Mouse (Mus musculus) frontal cortex, postnatal 10 days (tissue): ENCODE measurements around the gene Sox15.

Source experiments
- DNase-seq, 2 experiments: peaks; one replicate each; pipeline ENCODE4 v3.0.0; 2022; ENCODE audit warnings: low spot score in 2 of 2, mixed read lengths in 1 of 2

The Sox15 gene

DNA sequence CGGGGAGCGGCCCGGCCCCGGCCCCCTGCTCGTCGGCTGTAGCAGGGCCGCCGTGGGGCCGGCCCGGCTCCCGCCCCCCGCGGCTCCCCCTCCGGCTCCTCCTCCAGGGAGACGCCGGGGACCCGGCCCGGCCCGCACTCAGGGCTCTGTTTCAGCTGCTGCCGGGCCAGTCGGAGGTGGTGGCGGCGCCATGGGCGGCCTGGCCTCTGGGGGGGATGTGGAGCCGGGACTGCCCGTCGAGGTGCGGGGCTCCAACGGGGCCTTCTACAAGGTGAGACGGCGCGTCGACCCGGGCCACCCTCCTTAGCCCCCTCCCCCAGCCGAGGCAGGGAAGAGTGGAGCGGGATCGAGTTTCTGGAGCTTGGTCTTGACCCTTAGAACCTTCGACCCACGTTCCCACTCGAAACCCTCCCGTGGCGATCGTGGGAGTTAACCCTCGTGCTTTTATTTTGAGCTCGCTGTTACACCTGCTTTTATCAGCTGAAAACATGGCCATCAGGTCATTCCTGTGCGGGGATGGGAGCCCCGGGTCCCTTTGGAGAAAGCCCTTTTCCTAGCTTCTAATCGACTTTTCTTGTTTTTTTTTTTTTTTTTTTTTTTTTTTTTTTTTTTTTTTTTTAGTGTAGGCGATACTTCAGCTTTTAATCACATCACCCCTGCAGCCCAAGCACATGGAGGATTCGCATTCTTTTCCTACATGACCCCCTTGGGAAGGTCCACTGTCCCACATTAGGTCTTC lies 21.8 kb upstream of the Sox15 start:
- DNase-seq = peak in 1 of 2 experiments; percentile 57

DNA sequence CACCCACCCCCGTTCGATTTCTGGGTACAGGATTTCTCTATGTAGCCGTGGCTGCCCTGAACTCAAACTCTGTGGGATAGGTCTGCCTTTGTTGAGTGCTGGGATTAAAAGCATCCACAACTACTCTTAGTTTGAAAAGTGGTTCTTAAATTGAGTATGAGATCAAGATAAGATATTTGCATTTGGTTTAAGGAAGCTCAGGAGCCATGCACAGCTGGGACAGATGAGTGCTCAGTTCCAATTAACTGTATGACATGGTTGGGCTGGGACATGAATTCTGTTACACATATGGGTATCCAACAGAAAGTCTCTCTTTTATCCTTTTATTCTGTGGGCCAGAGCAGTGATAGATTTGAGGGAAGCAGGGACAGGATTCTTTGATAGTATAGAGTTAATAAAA lies 19.6 kb upstream of the Sox15 start:
- DNase-seq = no peak

DNA sequence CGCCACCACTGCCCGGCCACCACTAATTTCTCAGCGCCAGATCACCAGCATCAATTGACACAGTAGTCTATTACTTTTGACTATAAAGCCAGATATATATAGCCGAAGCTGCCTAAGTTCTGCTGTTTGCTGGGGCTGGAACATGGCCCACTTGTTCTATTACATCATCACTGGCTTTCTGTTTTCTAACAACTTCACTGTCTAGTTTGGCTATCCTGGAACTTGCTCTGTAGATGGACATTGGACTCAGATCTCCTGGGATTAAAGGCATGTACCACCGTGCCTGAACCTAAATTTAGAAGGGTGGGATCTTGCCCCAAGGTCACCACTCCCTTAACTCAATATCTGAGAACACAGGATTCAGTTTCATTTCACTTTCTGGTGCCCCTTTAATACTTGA lies 9.3 kb upstream of the Sox15 start:
- DNase-seq = no peak

DNA sequence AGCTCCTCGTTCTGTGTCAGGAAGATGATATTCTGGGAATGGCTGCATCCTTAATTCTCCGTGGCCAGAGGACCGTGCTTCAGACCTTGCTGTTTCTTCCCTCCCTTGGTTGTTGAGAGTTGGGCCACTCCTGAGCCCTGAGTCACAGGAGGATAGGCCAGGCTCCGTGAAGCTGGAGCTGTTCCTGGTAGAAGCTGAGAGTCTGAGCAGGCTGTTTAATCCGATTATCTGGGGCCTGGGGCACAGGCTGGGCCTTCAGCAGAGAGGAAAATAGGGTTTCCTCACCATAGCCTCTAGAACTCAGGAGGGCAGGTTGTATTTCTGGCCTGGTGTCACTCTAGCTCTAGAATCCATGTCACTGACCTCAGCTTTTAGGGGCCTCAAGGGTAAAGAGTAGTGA lies 1.7 kb upstream of the Sox15 start:
- no peak for DNase-seq

DNA sequence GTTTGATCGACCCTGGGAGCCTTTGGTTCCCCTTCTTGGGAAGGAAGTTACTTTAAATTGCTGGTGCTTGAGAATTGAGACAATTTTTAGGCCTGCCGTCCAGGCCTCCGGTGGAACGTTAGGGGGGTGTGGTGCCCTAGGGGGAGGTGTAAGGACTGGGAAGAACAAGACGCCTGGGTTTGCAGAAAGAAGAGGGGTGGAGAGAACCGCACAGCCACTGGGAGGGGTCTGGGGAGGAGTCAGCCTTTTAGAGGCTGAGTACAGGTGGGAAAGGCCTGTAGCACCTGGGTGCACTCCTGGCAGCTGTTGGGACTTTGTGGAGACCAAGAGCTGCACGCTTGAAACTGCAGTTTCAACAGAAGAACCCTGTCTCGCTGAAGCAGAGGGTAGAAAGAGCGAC lies 354 bp upstream of the Sox15 start:
- DNase-seq = no peak

DNA sequence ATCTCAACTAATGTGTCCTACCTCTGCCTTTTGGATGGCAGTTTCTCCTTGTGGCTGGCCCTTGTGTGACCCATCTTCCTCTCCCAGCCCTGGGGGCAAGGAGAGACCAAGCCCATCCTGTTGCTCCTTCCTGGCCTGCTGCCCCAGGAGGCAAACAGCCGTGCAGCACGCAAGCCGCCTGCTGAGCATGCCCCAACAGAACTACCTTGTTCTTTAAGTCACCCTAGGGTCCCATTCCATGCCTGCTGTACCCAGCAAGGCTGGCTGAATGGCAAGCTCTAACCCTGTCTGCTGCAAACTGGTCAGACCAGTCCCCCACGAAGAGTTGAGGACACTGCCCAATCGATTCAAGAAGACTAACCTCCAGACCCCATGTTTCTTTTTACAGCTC lies 946 bp downstream of the Sox15 start:
- DNase-seq = no peak

DNA sequence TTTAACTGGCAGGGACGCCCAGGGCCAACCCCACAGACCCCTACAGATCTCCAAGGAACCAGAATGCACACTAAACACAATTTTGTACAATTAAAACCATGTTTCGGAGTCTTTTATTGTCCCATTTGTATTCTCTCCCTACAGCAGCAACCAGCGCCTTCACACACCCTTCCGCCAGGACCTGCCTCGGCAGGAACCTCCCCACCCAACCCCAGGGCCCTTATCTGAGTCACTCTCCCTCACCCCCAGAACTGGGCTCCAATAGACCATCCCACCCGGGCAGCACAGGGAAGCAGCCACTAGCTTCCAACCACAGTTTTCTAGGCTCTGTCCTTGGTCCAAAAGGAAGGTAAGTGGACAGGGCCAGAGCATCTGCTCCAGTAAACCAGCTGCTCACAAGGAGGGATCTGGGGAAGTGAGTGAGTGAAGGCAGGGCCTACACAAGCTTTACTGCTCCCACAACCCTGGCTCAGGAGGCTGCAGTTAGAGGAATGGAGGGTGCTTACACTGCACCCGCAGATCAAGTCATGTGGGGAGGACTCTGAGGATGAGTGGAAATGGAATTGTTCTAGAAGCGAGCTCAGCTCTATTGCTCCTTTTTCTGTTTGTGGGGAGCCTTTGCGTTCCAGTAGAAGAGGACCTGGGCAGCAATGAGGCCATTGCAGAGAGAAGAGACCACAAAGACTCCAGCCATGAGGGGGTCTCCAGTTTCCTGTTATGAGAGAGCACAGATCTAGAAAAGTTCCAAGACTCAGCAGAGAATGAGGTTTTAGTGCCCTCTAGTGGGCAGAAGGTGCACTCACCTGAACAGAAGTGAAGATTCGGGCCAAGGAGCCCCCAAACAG lies 1.7 kb downstream of the Sox15 start:
- no peak for DNase-seq

DNA sequence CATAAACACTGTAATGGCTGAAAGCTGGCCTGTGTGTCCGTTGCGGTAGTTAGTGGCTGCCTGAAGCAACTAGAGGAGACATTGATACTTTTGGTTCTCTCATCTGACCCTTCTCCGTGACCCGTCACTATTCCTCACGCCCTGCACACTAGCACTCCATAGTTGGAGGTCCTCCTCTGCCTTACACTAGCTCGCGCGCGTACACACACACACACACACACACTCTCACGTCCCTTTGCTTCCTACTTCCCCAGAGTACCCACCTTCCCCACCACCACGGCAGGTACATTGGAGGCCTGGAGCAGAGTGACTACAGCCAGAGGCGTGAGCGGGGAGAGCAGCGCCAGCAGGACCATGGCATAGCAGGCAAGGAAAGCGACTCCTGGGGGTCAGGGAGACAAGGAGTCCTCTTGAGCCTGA lies 2.4 kb downstream of the Sox15 start:
- no peak for DNase-seq

DNA sequence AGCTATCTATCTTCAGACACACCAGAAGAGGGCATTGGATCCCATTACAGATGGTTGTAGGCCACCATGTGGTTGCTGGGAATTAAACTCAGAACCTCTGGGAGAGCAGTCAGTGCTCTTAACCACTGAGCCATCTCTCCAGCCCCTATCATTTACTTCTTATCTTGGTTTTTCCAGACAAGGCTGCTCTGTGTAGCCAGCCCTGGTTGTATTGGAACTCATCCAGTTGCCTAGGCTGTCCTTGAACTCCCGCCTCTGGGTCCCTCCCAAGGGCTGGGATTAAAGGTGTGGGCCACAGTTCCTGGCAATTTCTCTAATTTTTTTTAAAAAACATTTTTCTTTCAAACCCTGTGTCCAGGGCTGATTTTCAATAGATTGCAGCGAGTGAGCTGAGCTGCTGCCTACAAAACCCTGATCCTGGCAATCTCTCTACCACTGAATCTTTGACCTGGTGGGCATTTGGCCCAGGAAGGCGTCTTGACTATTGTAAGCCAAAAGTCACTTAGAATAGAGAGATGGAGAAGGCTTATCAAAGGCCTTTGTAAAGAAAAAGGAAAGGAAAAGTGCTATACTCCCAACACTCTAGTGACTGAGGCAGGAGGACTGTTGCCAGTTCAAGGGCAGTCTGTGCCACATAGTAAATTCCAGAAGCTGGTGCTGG lies 6.2 kb downstream of the Sox15 start:
- no peak for DNase-seq

DNA sequence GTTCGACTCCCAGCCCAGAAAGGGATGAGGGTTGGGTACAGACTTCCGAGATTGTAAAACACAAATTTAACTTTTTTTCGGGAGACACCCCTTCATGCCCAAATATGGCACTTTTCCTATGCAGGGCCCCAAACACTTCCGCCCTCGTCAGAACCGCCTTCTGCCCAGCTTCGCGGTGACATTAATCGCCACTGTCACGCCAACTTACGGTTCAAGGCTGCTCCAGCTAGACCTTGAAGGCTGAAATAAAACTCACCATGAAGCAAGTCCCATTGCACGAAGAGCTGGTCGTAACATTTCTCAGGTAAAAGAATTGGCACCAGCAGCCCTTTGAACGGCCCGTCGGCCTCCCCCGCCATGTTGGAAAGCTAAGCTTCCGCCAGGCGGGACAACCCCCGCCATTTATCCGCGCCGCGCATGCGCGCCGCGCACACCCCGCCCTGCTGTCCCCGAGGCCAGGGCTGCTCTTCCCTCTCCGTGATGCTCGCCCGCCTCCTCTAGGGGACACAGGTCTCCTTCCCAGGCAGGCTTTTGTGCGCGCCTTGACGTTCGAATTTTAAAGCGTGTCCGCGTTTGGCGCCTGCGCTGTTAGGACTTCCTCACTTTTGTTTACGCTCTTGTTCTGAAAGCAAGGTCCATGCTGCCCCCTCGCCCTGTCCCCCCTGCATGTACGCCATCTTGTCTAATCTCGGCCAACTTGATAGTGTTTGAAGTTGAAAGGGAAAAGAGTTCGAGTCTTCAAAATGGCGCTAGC lies 7.3 kb downstream of the Sox15 start, which contains the start of gene Mpdu1:
TSS of gene Mpdu1 (minus strand) at position 430 of the 754 bp plus-strand sequence.
- peak; percentile 94 for DNase-seq

DNA sequence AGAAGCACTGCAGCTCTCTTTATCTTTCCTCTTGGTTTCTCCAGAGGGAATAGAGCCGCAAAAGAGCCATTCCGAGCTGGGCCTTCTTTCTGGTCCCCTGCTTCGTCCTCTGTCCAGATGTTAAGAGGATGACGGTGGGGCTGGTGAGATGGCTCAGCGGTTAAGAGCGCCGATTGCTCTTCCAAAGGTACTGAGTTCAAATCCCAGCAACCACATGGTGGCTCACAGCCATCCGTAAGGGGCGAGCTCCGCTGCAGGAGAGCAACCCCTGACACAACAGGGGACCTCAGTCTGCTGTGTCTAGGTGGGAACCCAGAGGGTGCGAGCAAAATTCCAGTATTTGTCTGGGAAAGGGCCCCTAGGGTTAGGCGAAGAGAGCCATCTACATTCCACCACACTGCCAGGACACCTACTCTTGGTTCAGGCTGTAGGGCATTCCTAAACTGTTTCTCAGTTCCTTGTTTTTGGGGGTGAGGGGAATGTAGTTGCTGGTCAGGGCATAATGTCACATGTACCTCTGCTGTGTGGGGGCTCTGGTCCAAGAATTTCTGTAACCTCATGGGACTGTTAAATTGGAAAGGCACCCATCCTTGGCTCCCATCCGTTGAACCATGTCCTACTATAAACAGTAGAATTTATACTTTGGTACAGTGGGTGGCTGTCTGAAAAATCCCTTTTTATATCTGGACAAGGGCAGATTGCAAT lies 8.0 kb downstream of the Sox15 start:
- DNase-seq = no peak

DNA sequence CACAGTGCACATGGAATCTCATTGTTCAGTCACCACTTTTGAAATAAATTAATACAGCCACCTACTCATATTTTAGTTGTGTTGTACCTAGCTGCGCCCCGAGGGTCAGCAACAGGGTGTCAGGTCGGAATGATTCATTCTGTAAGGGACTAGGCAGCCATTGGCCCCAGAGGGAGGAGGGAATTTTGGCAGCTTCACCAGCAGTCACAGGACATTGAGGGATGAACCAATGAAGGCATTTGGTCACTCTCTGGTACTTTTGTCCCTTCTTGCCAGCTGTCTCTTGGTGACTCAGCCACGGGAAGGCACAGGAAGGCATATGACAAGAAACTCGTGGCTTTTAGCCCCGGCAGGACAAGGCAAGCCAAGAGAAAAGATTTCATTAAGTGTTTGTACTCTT lies 8.7 kb downstream of the Sox15 start:
- DNase-seq = no peak

DNA sequence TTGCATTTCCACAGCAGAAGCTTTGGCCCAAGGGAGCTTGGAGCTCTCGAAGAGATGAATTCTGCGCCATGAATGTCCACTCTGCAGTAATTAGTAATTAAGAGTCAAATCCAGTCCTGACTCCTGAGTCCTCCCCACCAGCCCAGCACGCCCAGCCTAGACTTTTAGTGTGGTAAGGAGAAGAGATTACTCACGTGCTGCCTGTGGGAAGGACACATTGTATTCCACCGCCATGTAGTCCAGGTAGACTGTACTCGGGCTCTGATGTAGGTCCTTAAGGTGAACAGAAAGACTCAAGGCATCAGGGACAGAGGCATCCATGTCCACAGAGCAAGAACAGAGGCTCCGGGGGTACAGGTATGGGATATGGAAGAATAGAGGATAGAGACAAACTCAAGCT lies 9.7 kb downstream of the Sox15 start:
- DNase-seq = no peak

DNA sequence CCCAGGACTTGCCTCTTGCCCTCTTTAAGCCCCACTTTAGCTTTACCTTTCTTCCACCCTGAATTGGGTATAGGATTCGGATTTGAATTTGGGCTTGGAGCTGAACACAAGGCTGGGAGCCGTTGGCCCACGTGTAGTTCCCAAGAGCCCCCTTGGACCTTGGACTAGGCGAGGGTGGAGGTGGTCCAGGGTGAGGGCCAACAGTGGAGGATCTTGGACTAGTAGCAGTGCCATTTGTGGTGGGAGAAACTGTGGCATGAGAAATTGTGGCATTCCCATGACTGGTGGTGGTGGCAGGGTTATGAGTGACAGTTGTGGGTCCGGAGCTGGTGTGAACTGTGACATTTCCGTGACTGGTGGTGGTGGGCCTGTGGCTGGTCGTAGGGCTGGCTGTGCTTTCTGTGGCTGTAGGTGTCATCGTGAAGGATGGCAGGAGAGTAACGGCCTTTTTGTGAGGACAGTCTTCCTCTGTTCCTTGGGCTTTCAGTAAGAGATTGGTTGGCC lies 10.4 kb downstream of the Sox15 start:
- DNase-seq = no peak

DNA sequence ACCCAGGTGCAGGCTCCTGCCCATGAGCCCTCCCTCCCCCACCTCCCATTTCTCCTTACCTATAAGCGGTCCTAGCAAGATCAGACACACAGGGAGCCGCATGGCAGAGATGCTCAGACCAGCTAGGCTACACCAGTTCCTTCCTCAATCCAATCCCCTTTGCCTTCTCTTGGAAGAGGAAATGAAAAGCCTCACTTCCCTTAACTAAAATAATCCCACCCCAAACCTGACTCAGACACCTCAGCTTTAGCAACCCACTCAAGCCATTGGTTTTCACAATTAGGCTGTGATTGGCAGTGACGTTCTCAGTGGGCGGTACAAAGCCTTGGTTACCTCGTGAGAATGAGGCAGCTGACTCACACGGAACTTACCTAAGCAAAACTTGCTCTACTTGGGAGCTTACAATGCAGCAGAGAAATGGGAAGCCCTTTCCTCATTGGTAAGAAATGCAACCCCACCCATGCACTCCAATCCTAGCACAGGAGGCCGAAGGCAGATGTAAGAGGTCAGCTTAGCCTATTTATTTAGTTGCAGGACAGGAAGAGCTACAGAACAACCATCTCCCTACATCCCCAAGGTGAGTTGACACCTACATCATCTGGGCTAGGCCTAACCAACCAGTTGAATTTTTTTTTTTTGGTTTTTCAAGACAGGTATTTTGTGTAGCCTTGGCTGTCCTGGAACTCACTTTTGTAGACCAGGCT lies 11.0 kb downstream of the Sox15 start, which contains the start of gene Cd68:
TSS of gene Cd68 (minus strand) at position 193 of the 704 bp plus-strand sequence.
- DNase-seq = peak in 1 of 2 experiments; percentile 74

DNA sequence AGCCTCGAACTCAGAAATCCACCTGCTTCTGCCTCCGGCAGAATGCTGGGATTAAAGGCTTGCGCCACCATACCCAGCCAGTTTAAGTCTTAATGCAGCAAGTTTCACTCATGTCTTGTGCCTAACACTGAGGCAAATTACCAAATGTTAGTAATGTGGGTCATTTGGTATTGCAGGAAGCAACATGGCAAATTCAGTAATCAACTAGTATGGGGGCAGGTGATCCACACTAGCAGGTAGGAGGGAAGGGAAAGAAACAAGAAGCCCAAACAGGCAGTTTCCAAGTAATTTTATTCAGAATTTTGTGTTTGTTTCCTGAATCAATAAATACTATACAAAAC lies 11.5 kb downstream of the Sox15 start:
- DNase-seq = no peak

DNA sequence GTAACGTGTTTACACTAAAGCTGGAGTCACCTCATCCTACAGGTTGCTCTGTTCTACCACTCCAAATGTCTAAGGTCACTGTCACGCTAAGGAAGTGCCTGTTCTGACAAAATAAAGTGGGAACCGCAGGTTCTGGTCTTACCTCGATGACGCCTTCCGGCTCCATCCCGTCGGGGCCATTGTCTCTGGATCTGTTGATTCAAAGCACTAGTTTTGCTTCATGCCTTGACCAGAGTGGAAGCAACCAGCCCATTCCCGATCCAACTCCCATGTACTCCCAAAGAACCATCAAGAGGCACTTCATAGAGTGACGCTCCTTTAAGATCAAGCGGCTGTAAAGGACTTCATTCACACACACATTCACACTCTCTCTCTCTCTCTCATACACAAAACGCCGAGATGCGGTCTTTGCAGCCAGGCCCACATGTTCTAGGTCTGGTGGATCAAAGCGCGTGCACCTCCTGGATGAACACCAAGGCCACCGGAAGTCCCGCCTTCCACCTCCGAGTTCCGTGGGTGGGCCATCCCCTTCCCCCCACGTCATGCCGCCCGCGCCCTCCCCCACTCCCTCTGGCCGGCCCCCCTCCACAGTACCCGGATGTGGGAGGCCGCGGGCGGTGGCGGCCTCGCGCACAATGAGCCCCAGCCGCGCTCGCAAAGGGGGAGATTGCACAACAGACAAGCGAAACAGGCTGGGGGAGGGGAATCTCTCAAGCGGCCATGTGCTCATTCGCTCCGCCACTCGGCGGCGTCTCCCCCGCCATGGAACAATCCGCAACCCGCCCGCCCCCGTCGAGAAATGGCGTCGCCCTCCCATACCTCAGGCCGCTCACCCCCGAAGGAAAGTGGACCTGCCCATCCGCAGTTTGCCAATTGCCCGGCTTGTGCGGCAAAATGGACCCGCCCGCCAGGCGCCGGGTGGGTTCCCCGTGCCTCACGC lies 15.9 kb downstream of the Sox15 start:
- peak; percentile 91 to 92 for DNase-seq

DNA sequence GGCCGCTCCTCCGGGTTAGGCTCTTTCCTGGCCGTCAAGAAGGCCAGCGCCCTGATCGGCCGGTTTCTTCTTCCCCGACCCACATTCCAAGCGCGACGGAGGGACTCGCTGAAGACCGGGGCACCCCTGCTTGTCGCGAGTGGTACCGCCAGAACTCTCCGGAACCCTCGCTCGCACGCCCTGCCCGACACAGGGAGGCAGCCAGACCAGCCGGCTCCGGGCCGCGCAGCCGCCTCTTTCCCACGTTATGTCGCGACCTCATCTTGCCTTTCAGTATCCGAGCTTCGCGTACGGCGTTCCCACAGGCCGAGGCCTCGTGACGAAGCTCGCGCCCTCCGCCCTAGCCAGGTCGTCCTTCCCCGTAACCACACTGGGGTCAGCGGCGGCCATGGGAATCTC lies 16.6 kb downstream of the Sox15 start:
- DNase-seq = peak; percentile 55 to 61

DNA sequence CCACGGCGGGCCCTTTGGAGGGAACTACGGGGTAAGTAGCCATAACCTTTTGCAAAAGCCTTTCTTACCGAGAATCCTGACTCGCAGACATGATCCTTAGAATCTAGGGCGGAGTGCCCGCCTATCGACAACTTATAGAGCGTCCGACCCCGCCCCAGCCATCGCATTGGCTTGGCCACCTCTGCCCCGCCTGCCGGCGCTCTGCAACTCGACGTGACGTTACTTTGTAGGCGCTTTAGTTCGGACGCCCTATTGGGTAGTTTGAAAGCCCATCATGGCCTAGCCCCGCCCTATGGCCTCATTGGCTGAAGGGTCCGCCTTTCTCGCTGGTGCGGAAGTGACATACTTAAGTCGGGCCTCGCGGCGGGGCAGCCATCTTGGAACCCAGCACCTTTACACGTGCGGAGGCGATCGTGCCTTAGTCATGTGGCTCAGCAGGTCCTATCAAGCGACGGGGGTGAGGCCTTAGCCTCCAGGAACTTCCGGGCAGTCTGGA lies 17.1 kb downstream of the Sox15 start, which contains the start of gene Eif4a1:
TSS of gene Eif4a1 (minus strand) at position 213 of the 496 bp plus-strand sequence.
- DNase-seq = peak; percentile 100
